Mouse (Mus musculus) heart, embryonic 13.5 days (tissue): ENCODE results near the gene Gm20431. TPM values are rescaled to one million over a fixed set of nuclear protein-coding genes. Genes with fewer than 3 reads are reported as not detected.

Experiments
- ATAC-seq: fragments of 200-750 bp; cut with Nextera tagmentation; 2 replicates; pipeline ENCODE4 v1.8.0; 2017; ENCODE audit warnings: moderate TSS enrichment; ENCODE audit not compliant: insufficient number of reproducible peaks, low FRiP score, low TSS enrichment; ENCODE audit errors: extremely low read depth
- H3K27ac ChIP-seq: fragments of 300-500 bp; sonication (generic); replicated peaks from 2 replicates; pipeline ENCODE4 v1.5.1; 2015; ENCODE audit warnings: moderate library complexity, mild to moderate bottlenecking, inconsistent platforms
- H3K27me3 ChIP-seq: fragments of 300-500 bp; sonication (generic); replicated peaks from 2 replicates; pipeline ENCODE4 v1.6.1; 2015; ENCODE audit warnings: mild to moderate bottlenecking, inconsistent platforms
- H3K36me3 ChIP-seq: fragments of 300-500 bp; sonication (generic); 2 replicates; pipeline ENCODE4 v1.6.1; 2015; ENCODE audit warnings: mild to moderate bottlenecking, inconsistent platforms
- H3K4me1 ChIP-seq: fragments of 300-500 bp; sonication (generic); 2 replicates; pipeline ENCODE4 v1.6.1; 2015; ENCODE audit warnings: inconsistent platforms
- H3K4me2 ChIP-seq: fragments of 300-500 bp; sonication (generic); 2 replicates; pipeline ENCODE4 v1.6.1; 2015; ENCODE audit warnings: inconsistent platforms, mild to moderate bottlenecking, moderate library complexity
- H3K4me3 ChIP-seq: fragments of 300-500 bp; sonication (generic); 2 replicates; pipeline ENCODE4 v1.5.1; 2015; ENCODE audit warnings: moderate library complexity, mild to moderate bottlenecking, inconsistent platforms
- H3K9ac ChIP-seq: fragments of 300-500 bp; sonication (generic); 2 replicates; pipeline ENCODE4 v1.6.1; 2015; ENCODE audit warnings: inconsistent platforms, mild to moderate bottlenecking, moderate library complexity
- H3K9me3 ChIP-seq: fragments of 300-500 bp; sonication (generic); 2 replicates; pipeline ENCODE4 v1.6.1; 2016; ENCODE audit warnings: inconsistent platforms
- WGBS: fragments of 180-500 bp; shearing (Covaris S2); methylation state at CpG from one replicate; pipeline ENCODE4 v1.1.7; 2015; ENCODE audit warnings: mixed read lengths; 5-methylcytosine and 5-hydroxymethylcytosine counted together
- polyA plus RNA-seq: library from polyadenylated mRNA; unstranded; fragments of >200 nt; fragmentation: Nextera tagmentation; extraction: Ambion mirVana; gene quantifications from 2 replicates; pipeline ENCODE4 v1.2.1, GENCODE M21; 2015

The Gm20431 gene
- polyA plus RNA-seq, 1 experiment from 2014 or later, result 4.5 TPM

DNA sequence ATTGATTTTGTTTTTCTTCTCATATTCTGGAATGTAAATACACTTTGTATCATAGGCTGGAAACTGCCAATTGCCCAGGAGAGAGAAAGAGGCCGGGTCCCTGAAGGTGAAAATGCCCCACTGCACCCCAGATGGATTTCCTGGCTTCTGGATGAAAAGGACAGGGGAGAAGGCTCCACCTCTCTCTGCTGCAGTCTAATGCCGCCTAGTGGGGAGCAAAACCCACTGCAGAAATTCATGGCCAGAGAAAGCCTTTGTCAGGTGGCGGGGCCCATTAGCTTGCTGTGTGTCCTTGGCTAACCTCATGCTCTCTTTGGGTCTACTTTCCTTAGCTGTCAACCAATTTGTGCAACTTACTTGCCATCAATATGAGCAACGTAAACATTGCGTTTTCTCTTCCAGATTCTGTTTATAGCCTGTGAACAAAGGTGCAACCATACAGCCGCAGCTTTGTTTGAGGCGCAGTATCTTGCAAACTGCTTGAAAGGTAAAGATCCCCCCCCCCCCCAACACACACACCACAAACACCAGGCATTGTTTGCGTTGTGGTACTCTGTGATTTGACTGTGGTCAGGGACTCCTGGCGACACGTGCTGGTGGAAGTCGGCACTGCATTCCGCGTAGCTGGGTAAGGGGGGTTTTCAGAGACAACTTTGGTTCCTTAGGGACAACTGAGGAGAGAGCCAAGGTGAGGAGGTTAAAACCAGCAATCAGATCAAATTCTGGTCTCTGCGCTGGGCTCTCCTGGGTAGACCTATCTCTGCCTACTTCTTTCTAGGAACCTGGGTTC, 14.0 kb upstream of the Gm20431 start:
- 33% methylated on average over 14 of the region's 14 CpGs for WGBS
- Histone ChIP-seq H3K4me1 (peaks cover 12% of the 10 kb centered on the region; the same call in 1 of the 2 replicates), H3K4me2 (no peak overlapping the region), H3K4me3 (no peak overlapping the region), H3K9me3 (no peaks in the 10 kb centered on the region), H3K27me3 (no peaks in the 10 kb centered on the region), H3K27ac (no peak overlapping the region), H3K9ac (no peak overlapping the region), H3K36me3 (no peaks in the 10 kb centered on the region)
- ATAC-seq, result no peak

DNA sequence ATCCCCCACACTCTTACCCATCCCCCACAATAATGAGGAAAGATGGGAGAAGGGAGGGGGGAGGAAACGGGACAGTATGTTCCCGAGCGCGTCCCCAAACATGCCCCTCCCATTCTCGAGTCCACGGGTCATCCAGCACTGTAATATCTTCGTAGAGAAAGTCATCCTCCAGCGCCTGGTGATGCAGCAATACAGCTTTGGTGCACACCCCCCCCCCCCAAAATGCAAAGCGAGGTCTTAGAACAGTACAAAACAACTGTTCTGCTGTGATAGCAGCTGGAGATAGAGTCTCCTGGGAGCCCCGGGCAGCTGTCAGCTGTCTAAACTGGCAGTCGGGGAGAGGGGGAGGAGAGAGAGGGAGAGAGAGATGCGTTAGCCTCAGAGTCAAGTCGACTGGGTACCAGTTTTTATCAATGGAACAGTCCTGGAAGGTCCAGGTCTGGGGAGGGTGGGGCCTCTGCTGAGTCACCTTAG, 11.0 kb upstream of the Gm20431 start:
- peak overlapping the region; percentile 40; the same call in 1 of the 2 replicates for H3K9ac ChIP-seq
- H3K36me3 ChIP-seq, result no peaks in the 10 kb centered on the region
- 24% methylated on average over 13 of the region's 13 CpGs for WGBS
- H3K4me3 ChIP-seq, result no peak overlapping the region; the same call in 1 of the 2 replicates
- H3K27ac ChIP-seq, result peak overlapping the region; percentile 53; the same call in 1 of the 2 replicates
- peaks cover 4% of the 10 kb centered on the region; the same call in 1 of the 2 replicates for H3K4me1 ChIP-seq
- H3K27me3 ChIP-seq, result no peaks in the 10 kb centered on the region
- H3K4me2 ChIP-seq, result peak overlapping the region; percentile 52
- H3K9me3 ChIP-seq, result no peaks in the 10 kb centered on the region
- ATAC-seq, result peak; percentile 81

DNA sequence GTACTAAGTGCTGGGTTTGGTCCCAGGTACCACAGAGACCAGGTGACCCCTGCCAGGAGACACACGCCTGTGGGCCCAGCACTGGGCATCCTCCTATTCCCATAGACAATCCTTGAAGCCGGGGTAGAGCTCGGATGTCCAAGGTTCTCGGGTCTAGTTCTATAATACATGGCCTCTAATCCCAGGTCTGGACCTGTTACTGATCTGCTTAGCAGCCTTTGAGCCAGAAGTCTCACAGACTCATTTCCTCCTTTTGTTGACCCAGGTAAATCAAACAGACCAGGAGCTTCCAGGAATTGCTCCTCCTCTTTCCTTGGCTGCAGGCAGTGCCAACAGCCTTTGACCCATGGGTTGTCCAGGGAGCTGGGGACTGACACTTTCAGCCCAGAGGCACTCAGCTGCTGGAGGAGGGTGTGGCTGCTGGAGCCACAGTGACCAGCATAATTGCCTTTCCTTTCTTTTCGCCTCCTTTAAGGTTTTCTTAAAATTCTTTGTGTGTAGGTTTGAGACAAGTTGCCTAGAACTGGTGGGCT, 9.9 kb upstream of the Gm20431 start:
- H3K9ac ChIP-seq, result no peak overlapping the region; the same call in 1 of the 2 replicates
- no peaks in the 10 kb centered on the region for H3K9me3 ChIP-seq
- H3K4me1 ChIP-seq, result peaks cover 4% of the 10 kb centered on the region; the same call in 1 of the 2 replicates
- no peaks in the 10 kb centered on the region for H3K27me3 ChIP-seq
- H3K4me2 ChIP-seq, result peak overlapping the region; percentile 52
- no peaks in the 10 kb centered on the region for H3K36me3 ChIP-seq
- no peak for ATAC-seq
- H3K27ac ChIP-seq, result peak overlapping the region; percentile 53
- no peak overlapping the region for H3K4me3 ChIP-seq
- 78% methylated on average over 5 of the region's 5 CpGs for WGBS

DNA sequence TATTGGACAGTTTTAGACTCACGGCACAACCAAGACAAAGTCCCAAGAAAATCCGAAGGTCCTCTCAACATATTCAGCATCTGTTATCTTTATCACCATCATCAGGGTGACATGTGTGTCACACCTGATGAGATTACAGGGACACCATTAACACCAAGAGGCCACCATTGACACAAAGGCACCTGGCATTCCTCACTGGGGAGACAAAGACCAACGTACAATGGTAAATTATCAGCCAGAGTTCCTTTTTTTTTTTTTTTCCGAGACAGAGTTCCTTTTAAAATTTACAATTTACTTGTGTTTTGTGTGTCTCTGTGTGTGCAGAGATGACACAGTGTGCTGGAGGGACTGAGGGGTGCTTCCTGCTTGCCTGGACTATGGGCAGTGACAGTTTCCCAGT, 8.1 kb upstream of the Gm20431 start:
- Histone ChIP-seq H3K4me3 (no peak overlapping the region), H3K9ac (no peak overlapping the region), H3K9me3 (no peaks in the 10 kb centered on the region), H3K27ac (no peak overlapping the region), H3K27me3 (no peaks in the 10 kb centered on the region), H3K4me1 (peaks cover 4% of the 10 kb centered on the region; the same call in 1 of the 2 replicates), H3K36me3 (no peaks in the 10 kb centered on the region), H3K4me2 (no peak overlapping the region)
- WGBS, result 55% methylated on average over 4 of the region's 4 CpGs
- ATAC-seq, result no peak

DNA sequence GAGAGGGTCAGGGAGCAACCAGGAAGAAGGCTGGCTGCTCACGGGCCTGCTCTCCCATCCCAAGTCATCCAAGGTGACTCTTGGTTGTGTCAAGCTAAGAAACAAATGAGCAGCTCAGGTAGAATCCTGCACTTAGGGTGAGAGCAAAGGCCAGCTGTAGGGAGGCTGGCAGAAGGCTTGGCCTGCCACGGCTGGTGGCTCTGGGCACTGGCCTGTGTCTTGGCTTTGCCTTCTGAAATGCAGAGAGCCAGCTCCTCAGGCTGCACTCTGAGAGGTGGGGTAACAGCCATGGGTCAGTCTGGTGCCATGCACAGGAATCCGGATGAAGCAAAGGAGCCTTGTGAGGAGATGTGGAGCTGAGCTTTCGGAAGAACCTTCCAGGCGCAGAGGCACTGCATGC, 7.1 kb upstream of the Gm20431 start:
- peaks cover 4% of the 10 kb centered on the region; the same call in 1 of the 2 replicates for H3K4me1 ChIP-seq
- no peak overlapping the region for H3K4me3 ChIP-seq
- no peak for ATAC-seq
- H3K4me2 ChIP-seq, result no peak overlapping the region
- H3K27me3 ChIP-seq, result 0 out of 2 replicates have a peak, but pooled peaks cover under 1% of the 10 kb centered on the region
- no peaks in the 10 kb centered on the region for H3K36me3 ChIP-seq
- no peaks in the 10 kb centered on the region for H3K9me3 ChIP-seq
- WGBS, result 82% methylated on average over 5 of the region's 5 CpGs
- H3K9ac ChIP-seq, result no peak overlapping the region
- H3K27ac ChIP-seq, result no peak overlapping the region

DNA sequence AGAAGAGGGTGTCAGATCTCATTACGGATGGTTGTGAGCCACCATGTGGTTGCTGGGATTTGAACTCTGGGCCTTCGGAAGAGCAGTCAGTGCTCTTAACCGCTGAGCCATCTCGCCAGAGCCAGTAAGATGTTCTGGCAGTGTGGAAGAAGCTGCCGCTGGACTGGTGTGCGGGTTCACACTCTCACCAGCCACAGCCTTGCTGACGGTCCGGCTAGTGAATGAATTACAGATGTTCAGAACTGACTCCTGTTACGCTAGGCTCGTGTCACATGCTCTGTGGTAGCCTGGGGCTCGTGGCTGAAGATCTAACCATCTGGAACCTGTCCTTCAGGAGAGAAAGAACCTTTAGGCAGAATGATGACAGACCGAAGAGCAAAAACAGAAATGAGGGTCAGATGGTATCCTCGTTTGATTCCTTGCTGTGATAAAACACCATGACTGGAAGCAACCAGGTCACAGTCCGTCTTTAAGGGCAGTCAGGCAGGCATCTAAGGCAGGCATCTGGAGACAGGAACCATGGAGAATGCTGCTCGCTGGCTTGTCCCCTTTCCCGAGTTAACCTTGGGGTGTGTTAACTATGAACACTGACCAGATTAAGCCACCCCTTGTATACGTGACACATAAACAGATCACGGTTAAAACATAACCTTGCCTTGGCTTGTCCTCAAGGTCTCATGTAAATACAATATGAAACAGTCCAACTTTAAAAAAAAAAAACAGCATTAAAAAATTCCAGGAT, 4.8 kb upstream of the Gm20431 start:
- no peaks in the 10 kb centered on the region for H3K9me3 ChIP-seq
- H3K27me3 ChIP-seq, result 0 out of 2 replicates have a peak, but pooled peaks cover 9% of the 10 kb centered on the region
- H3K4me3 ChIP-seq, result no peak overlapping the region
- 81% methylated on average over 18 of the region's 18 CpGs for WGBS
- H3K4me2 ChIP-seq, result no peak overlapping the region
- no peak overlapping the region for H3K27ac ChIP-seq
- H3K36me3 ChIP-seq, result no peaks in the 10 kb centered on the region
- no peak overlapping the region for H3K9ac ChIP-seq
- no peak for ATAC-seq
- peaks cover 9% of the 10 kb centered on the region for H3K4me1 ChIP-seq

DNA sequence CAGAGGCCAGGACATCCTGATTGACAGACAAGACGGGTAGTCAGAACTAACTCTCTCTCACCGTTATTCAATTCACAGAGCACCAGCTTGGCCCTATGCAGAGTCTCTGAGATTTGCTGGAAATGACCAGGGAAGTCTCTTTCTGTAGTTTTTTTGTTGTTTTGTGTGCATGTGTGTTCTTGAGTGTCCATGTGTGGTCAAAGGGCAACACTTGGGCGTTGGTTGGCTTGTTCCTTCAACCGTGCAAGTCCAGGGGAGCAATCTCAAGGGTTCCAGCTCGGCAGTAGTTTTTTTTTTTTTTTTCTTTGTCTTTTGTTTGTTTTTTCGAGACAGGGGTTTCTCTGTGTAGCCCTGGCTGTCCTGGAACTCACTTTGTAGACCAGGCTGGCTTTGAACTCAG, 1.4 kb upstream of the Gm20431 start:
- Histone ChIP-seq H3K36me3 (peaks cover 5% of the 10 kb centered on the region; the same call in 1 of the 2 replicates), H3K9ac (peak overlapping the region; percentile 82; the same call in 1 of the 2 replicates), H3K4me2 (peak overlapping the region; percentile 99), H3K27me3 (0 out of 2 replicates have a peak, but pooled peaks cover 9% of the 10 kb centered on the region), H3K9me3 (no peaks in the 10 kb centered on the region), H3K27ac (no peak overlapping the region), H3K4me3 (peak overlapping the region; percentile 90), H3K4me1 (peaks cover 41% of the 10 kb centered on the region)
- WGBS, result 49% methylated on average over 6 of the region's 6 CpGs
- no peak for ATAC-seq

DNA sequence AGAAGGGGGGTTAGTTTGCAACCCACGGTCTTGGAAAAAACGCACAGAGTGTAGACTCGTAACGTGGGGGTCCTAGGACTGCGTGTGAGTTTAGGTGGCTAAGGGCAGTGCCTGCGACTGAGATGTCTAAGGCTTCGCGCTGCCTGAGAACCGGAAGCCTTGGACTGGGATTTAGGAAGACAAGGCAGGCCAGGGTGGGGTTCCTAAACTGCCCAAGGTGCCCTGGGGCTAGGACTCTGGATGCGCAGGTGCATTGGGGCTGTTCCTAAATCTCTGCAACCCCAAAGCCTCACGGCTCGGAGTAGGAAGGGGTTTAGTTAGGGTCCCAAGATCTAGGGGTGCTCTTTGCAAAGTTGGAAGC, 705 bp downstream of the Gm20431 start:
- peak overlapping the region; percentile 99 for H3K4me2 ChIP-seq
- WGBS, result 4% methylated on average over 12 of the region's 12 CpGs
- ATAC-seq, result no peak
- peak overlapping the region; percentile 90 for H3K4me3 ChIP-seq
- H3K9ac ChIP-seq, result peak overlapping the region; percentile 96
- H3K27me3 ChIP-seq, result 0 out of 2 replicates have a peak, but pooled peaks cover 9% of the 10 kb centered on the region
- no peaks in the 10 kb centered on the region for H3K9me3 ChIP-seq
- H3K4me1 ChIP-seq, result peaks cover 52% of the 10 kb centered on the region
- H3K27ac ChIP-seq, result peak overlapping the region; percentile 58
- peaks cover 12% of the 10 kb centered on the region; the same call in 1 of the 2 replicates for H3K36me3 ChIP-seq

DNA sequence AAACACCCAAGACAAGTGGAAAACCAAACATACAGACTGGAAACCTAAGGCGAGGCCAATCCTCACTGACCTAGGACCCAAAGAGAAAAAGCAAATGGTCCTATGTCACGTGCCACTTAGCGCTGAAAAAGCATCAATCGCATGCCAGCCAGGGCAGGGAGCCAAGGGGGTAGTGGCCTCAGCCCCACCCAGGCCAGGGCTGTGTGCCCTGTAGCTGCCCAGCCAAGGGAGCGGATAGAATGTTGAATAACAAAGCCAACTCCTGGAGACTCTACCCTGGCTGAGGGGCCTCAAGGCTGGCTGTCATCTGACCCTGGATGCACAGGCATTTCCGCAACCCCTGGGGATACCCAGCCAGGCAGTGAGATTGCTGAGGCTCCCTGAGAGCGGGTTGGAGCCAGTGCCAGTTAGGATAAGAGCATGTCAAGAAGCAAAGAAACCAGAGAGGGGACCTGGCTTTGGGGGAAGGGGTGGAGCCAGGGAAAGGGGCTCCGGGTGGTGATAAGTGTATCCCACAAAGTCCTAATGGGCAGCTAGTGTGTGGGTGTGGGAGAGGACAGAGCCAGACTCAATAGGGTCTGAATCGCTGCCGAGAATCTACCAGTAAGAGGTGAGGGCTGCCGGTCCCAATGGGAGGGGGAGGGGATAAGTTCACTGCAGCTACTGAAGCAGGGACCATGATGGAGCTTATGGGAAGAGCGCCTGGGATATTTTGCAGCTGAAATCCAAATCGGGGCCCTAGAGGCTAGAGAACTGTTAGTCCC, 1.3 kb downstream of the Gm20431 start:
- peaks cover 13% of the 10 kb centered on the region; the same call in 1 of the 2 replicates for H3K36me3 ChIP-seq
- peak overlapping the region; percentile 58 for H3K27ac ChIP-seq
- H3K9ac ChIP-seq, result peak overlapping the region; percentile 96
- no peak for ATAC-seq
- peak overlapping the region; percentile 90 for H3K4me3 ChIP-seq
- H3K27me3 ChIP-seq, result 0 out of 2 replicates have a peak, but pooled peaks cover 9% of the 10 kb centered on the region
- H3K9me3 ChIP-seq, result no peaks in the 10 kb centered on the region
- 21% methylated on average over 13 of the region's 13 CpGs for WGBS
- peaks cover 52% of the 10 kb centered on the region for H3K4me1 ChIP-seq
- H3K4me2 ChIP-seq, result peak overlapping the region; percentile 99

DNA sequence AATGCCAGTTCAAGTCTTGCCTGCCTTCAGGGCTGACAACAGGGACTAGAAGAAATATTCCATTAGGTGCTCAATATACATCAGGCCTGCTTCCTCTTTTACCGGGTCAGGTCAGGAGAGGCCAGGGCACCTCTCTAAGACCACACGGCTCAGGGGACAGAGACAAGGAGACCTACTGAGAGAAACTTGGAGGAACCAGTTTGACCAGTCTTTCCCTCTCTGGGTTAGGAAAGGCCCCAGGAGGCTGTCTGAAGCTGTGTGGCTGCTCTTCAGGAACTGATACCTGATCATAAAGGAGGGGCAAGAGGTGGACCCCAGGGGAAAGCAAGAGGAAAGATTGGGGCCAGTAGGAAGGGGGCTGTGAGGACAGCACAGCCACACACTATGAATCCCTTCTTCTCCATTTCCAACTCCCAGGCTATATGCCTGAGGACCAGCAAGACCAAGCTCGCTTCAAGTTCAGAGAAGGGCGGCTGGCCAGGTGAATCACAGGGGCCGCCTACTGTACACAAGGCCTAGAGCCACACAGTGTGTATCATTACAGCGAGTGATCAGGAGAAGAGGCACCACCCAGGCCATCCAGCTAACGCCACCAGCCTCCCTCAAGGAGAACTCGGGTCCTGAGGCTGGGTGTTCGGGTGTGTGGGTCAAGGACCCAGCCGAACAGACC, 2.0 kb downstream of the Gm20431 start:
- Histone ChIP-seq H3K27ac (peak overlapping the region; percentile 58), H3K9ac (peak overlapping the region; percentile 96), H3K36me3 (peaks cover 20% of the 10 kb centered on the region), H3K9me3 (no peaks in the 10 kb centered on the region), H3K4me2 (peak overlapping the region; percentile 99), H3K4me1 (peaks cover 56% of the 10 kb centered on the region), H3K4me3 (peak overlapping the region; percentile 90), H3K27me3 (0 out of 2 replicates have a peak, but pooled peaks cover 9% of the 10 kb centered on the region)
- no peak for ATAC-seq
- 68% methylated on average over 10 of the region's 10 CpGs for WGBS
